Mouse (Mus musculus) limb, embryonic 10.5 days (tissue): ENCODE results near the gene Gnai2. TPM values are rescaled to one million over a fixed set of nuclear protein-coding genes. Genes with fewer than 3 reads are reported as not detected.

Experiments
- DNase-seq: peaks from one replicate; pipeline ENCODE4 v3.0.0-alpha.2; 2017; ENCODE audit warnings: low spot score
- H3K27ac ChIP-seq: fragments of 300-500 bp; sonication (generic); 2 replicates; pipeline ENCODE4 v1.5.1; 2016; ENCODE audit warnings: mild to moderate bottlenecking
- H3K27me3 ChIP-seq: fragments of 300-500 bp; sonication (generic); 2 replicates; pipeline ENCODE4 v1.6.1; 2016; ENCODE audit warnings: low read depth, mild to moderate bottlenecking; ENCODE audit not compliant: poor library complexity, severe bottlenecking
- H3K36me3 ChIP-seq: fragments of 300-500 bp; sonication (generic); 2 replicates; pipeline ENCODE4 v1.6.1; 2016; ENCODE audit warnings: mild to moderate bottlenecking, moderate library complexity
- H3K4me1 ChIP-seq: fragments of 300-500 bp; sonication (generic); 2 replicates; pipeline ENCODE4 v1.6.1; 2016
- H3K4me3 ChIP-seq: fragments of 300-500 bp; sonication (generic); 2 replicates; pipeline ENCODE4 v1.5.1; 2016; ENCODE audit warnings: mild to moderate bottlenecking, moderate library complexity
- H3K9me3 ChIP-seq: fragments of 300-500 bp; sonication (generic); replicated peaks from 2 replicates; pipeline ENCODE4 v1.6.1; 2016; ENCODE audit warnings: mild to moderate bottlenecking
- WGBS: fragments of 180-500 bp; shearing (Covaris S2); methylation state at CpG from one replicate; pipeline ENCODE4 v1.1.7; 2016; 5-methylcytosine and 5-hydroxymethylcytosine counted together
- polyA plus RNA-seq: library from polyadenylated mRNA; unstranded; fragments of >200 nt; fragmentation: Nextera tagmentation; extraction: Ambion mirVana; gene quantifications from 2 replicates; pipeline ENCODE4 v1.2.1, GENCODE M21; 2016

Gnai2 gene
- polyA plus RNA-seq, 1 experiment from 2014 or later = 403 TPM

GRCm38 (mm10) chr9:107634406-107635278 is 525 bp downstream of the Gnai2 start:
- no peak for DNase-seq
- peak overlapping the region; percentile 95 for H3K27ac ChIP-seq
- H3K9me3 ChIP-seq = no peaks in the 10 kb centered on the region
- WGBS = under 1% methylated on average over 35 of the region's 35 CpGs
- H3K4me1 ChIP-seq = peaks cover 78% of the 10 kb centered on the region
- no peaks in the 10 kb centered on the region for H3K27me3 ChIP-seq
- peak overlapping the region; percentile 95 for H3K4me3 ChIP-seq
- H3K36me3 ChIP-seq = peaks cover 30% of the 10 kb centered on the region

- no peaks in the 10 kb centered on the region for H3K27me3 ChIP-seq
- 3% methylated on average over 15 of the region's 15 CpGs for WGBS
- H3K27ac ChIP-seq = peak overlapping the region; percentile 95
These were observed 1.3 kb downstream of the Gnai2 start for GRCm38 (mm10) chr9:107633661-107634405.

GRCm38 (mm10) chr9:107633091-107633660 is 2.0 kb downstream of the Gnai2 start:
- H3K9me3 ChIP-seq = no peaks in the 10 kb centered on the region
- H3K27ac ChIP-seq = peak overlapping the region; percentile 95
- H3K4me1 ChIP-seq = peaks cover 93% of the 10 kb centered on the region
- DNase-seq = peak; percentile 80
- H3K36me3 ChIP-seq = peaks cover 42% of the 10 kb centered on the region
- H3K4me3 ChIP-seq = peak overlapping the region; percentile 95
- 2% methylated on average over 33 of the region's 33 CpGs for WGBS
- no peaks in the 10 kb centered on the region for H3K27me3 ChIP-seq

More at GRCm38 (mm10) chr9:107633661-107634405, 1.3 kb downstream of the Gnai2 start:
- Histone ChIP-seq H3K36me3 (peaks cover 36% of the 10 kb centered on the region), H3K9me3 (no peaks in the 10 kb centered on the region), H3K4me3 (peak overlapping the region; percentile 95), H3K4me1 (peaks cover 86% of the 10 kb centered on the region)
- DNase-seq = peak; percentile 63

- Histone ChIP-seq H3K4me1 (peaks cover 96% of the 10 kb centered on the region), H3K27me3 (no peaks in the 10 kb centered on the region), H3K4me3 (peak overlapping the region; percentile 95), H3K27ac (peak overlapping the region; percentile 95), H3K9me3 (no peaks in the 10 kb centered on the region), H3K36me3 (peaks cover 48% of the 10 kb centered on the region)
- DNase-seq = no peak
- WGBS = 76% methylated on average over 6 of the region's 6 CpGs
These were observed 2.7 kb downstream of the Gnai2 start for GRCm38 (mm10) chr9:107632478-107632877.

GRCm38 (mm10) chr9:107631861-107632260 is 3.3 kb downstream of the Gnai2 start:
- Histone ChIP-seq H3K9me3 (no peaks in the 10 kb centered on the region), H3K4me3 (peak overlapping the region; percentile 95), H3K27ac (peak overlapping the region; percentile 95), H3K36me3 (peaks cover 48% of the 10 kb centered on the region), H3K4me1 (peaks cover 96% of the 10 kb centered on the region), H3K27me3 (no peaks in the 10 kb centered on the region)
- no peak for DNase-seq
- 91% methylated on average over 8 of the region's 8 CpGs for WGBS

- peaks cover 98% of the 10 kb centered on the region for H3K4me1 ChIP-seq
- H3K27ac ChIP-seq = peak overlapping the region; percentile 95
- H3K36me3 ChIP-seq = peaks cover 49% of the 10 kb centered on the region
- no peaks in the 10 kb centered on the region for H3K27me3 ChIP-seq
- no peaks in the 10 kb centered on the region for H3K9me3 ChIP-seq
- H3K4me3 ChIP-seq = peak overlapping the region; percentile 95
- DNase-seq = no peak
- WGBS = 74% methylated on average over 9 of the region's 9 CpGs
These were observed 3.8 kb downstream of the Gnai2 start for GRCm38 (mm10) chr9:107631311-107631826.

- WGBS = 2% methylated on average over 4 of the region's 4 CpGs
- Histone ChIP-seq H3K27me3 (no peaks in the 10 kb centered on the region), H3K9me3 (no peaks in the 10 kb centered on the region), H3K27ac (peak overlapping the region; percentile 95), H3K4me1 (peaks cover 95% of the 10 kb centered on the region), H3K4me3 (peak overlapping the region; percentile 95), H3K36me3 (peaks cover 57% of the 10 kb centered on the region)
- DNase-seq = peak; percentile 68
These were observed 4.6 kb downstream of the Gnai2 start for GRCm38 (mm10) chr9:107630576-107630975.

- WGBS = 10% methylated on average over 14 of the region's 14 CpGs
- peaks cover 63% of the 10 kb centered on the region for H3K36me3 ChIP-seq
- no peaks in the 10 kb centered on the region for H3K9me3 ChIP-seq
- DNase-seq = peak; percentile 61
- no peaks in the 10 kb centered on the region for H3K27me3 ChIP-seq
- H3K27ac ChIP-seq = peak overlapping the region; percentile 95
- peaks cover 93% of the 10 kb centered on the region for H3K4me1 ChIP-seq
- H3K4me3 ChIP-seq = peak overlapping the region; percentile 95
These were observed 5.2 kb downstream of the Gnai2 start for GRCm38 (mm10) chr9:107629901-107630425.

- Histone ChIP-seq H3K27me3 (no peaks in the 10 kb centered on the region), H3K4me3 (peak overlapping the region; percentile 95), H3K4me1 (peaks cover 92% of the 10 kb centered on the region), H3K36me3 (peaks cover 69% of the 10 kb centered on the region), H3K9me3 (no peaks in the 10 kb centered on the region), H3K27ac (peak overlapping the region; percentile 94)
- no peak for DNase-seq
- 35% methylated on average over 4 of the region's 4 CpGs for WGBS
These were observed 5.8 kb downstream of the Gnai2 start for GRCm38 (mm10) chr9:107629411-107629730.

GRCm38 (mm10) chr9:107628721-107629410 is 6.3 kb downstream of the Gnai2 start:
- H3K27me3 ChIP-seq = no peaks in the 10 kb centered on the region
- peak overlapping the region; percentile 94 for H3K27ac ChIP-seq
- H3K9me3 ChIP-seq = no peaks in the 10 kb centered on the region
- peak overlapping the region; percentile 95 for H3K4me3 ChIP-seq
- DNase-seq = no peak
- WGBS = 47% methylated on average over 13 of the region's 15 CpGs
- peaks cover 87% of the 10 kb centered on the region for H3K4me1 ChIP-seq
- peaks cover 74% of the 10 kb centered on the region for H3K36me3 ChIP-seq

- peaks cover 75% of the 10 kb centered on the region for H3K4me1 ChIP-seq
- no peaks in the 10 kb centered on the region for H3K9me3 ChIP-seq
- H3K36me3 ChIP-seq = peaks cover 83% of the 10 kb centered on the region
- H3K27ac ChIP-seq = peak overlapping the region; percentile 94
- DNase-seq = no peak
- no peaks in the 10 kb centered on the region for H3K27me3 ChIP-seq
- H3K4me3 ChIP-seq = peak overlapping the region; percentile 95
- 45% methylated on average over 20 of the region's 20 CpGs for WGBS
These were observed 7.5 kb downstream of the Gnai2 start for GRCm38 (mm10) chr9:107627387-107628255.
